Mouse (Mus musculus): ENCODE measurements at regions not wholly inside any gene's neighbourhood (a gene's known extent, or its start where the extent isn't known, plus 50 kb on each side); places are given as distances from the start of the nearest gene placed in this dataset.

DNA sequence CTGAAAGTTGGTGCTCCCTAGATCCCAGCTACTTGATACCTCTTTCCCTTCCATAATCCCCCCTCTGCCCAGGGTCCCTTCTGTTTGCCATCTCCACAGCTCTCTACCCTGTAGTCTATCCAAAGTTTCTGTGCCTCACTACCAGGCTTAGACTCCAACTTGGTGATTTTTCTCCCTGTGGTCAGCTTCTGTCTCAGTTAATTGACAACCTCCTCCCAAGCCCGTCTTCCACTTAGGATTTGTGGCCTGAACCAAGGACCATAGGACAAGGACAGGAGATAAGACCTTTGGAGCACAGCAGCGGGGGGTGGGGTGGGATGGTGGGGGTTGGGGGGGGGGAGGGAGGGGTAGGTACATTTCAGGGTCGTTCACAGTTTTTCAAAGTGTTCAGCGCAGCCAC lies 371.3 kb downstream of the Eipr1 start:
- no peak for DNase-seq (ENCODE audit: low spot score in 2 of 2)

DNA sequence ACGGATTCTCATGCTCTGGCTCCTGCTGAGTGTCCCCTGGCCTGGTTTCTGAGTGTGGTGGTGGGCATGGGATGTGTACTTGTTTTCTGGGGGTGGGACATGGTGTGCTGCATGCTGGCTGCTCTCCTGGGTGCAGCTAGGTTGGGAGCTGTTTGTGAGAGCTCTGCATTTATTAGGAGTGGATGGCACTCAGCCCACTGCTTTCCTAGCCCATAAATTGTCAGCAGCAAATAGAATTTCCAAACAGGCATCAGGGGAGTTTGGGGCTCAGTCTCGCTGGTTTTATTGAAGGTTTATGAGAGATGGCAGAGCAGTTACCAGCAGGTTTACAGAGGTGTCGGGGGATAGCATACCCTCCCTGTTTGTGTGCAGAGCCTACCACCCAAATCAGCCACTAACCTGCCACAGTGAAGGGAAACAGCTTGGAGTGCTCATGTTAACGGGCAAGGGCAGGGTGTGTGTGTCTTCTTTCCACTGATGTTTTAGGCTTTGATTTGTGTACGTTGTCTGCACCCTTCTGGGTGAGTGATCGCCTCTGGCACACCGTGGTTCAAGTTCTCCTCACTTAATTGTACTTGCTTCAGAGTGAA lies 372.6 kb downstream of the Eipr1 start:
- DNase-seq (ENCODE audit: low spot score in 2 of 2) = peak in 1 of 2 experiments; percentile 53

DNA sequence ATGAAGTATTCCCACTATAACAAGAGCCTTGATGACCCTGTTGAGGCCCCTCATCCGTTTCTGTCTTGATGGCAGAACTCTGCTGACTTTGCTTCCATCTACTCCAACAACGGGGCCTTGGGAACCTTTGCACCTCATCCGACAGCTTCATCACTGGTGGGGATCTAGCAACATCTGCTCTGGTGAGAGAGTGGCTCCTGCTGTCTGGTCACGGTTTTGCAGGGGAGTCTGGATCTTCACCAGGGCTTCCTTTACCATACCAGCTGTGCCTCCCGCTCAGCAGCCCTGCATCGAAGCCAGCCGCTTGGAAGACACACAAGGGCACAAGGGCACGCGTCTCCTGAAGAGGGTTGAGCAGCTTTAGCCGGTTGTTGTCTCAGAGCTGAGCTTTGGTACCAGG lies 377.2 kb downstream of the Eipr1 start:
- DNase-seq (ENCODE audit: low spot score in 2 of 2) = peak; percentile 68 to 70

DNA sequence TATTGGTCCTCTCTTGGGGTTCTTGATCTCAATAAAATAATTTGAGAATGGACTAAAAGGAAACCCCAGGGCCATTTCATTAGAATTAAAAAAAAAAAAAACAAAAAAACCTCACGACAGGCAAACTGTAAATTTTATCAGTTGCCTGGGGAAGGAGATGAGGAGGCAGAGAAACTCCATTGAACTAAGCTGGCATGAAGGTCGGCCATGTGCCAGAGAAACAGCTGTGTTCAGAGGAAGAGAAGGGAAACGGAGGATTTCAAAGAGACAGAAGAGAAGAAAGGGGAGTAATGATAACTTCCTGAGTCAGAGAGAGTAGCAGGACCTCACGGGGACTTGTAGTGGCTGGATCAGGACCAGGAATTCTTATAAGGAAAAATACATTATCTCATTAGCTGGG lies 377.7 kb downstream of the Eipr1 start:
- DNase-seq (ENCODE audit: low spot score in 2 of 2) = peak in 1 of 2 experiments; percentile 46

DNA sequence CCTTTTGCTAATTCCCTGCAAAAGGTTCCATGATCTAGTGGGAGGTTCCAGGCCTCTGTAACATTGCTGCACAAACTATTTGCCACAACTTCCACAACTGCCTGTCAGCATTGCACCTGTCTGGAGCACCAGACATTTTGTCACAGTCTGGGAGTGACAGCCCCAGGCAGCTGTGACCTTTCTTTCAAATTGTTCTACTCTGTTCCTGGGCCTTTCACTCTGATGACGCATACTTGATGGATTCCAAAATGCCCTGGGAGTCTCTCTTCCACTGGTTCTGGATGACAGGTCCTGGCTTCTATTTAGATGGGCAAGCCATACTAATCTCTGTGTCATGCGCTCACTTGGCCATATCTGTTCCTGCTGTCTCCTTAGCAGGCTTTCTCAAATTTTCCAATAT lies 382.7 kb downstream of the Eipr1 start:
- DNase-seq (ENCODE audit: low spot score in 2 of 2) = no peak

DNA sequence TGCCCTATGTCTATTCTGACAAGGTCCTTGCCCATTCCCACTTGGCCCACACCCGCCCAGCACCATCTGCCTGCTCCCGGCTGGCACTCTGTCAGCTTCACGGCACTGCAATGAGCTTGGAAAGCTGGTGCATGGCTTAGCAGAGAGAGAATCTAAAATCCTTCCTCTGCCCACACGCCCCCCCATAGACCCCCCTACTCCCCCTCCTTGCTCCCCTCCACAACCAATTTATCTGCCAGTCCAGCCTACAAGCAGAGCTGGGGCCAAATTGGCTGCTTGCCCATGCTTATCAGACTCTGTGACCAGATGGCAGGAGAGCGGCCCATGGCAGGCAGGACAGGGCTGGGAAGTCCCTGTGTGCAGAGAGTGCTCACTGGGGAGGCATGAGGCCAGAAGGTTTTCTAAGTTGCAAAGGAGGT lies 385.3 kb downstream of the Eipr1 start:
- peak; percentile 86 to 89 for DNase-seq (ENCODE audit: low spot score in 2 of 2)

DNA sequence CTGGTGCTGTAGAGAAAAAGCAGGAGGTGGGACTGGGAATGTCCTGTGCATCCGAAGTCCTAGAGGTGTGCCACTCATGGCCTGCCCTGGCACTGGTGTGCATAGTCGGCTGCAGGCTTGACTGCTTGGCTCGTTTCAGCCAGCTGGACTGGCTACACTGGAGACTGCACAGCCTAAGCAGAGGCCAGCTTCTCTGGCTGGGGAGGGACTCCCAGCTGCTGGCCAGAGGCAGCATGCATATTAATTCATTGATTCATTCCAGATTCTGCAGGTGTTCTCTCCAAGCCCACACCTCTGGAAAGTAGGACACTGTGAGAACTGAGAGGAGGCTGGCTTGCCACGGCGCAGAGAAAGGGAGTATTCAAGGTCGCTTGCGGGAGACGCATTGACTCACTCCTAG lies 385.9 kb downstream of the Eipr1 start:
- DNase-seq (ENCODE audit: low spot score in 2 of 2) = peak; percentile 44 to 57

DNA sequence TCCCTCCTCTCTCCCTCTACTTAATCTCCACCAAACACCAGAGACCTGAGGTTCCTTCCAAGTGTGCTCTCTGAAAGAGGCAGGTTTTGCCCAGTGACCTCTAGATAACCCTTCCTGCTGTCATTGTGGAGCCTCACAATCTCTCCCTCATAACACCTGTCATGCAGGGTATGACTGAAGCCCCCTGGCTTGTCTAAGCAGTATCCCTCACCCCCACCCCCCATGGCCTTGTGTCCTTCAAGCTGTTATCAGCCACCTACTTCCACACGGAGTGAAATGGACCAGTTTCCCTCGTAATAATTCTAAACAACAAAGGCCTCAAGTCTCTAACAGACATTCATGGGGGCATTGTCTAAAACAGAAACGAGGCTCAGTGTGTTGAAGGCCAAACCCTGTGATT lies 387.6 kb upstream of the Myt1l start:
- no peak for DNase-seq (ENCODE audit: low spot score in 2 of 2)

DNA sequence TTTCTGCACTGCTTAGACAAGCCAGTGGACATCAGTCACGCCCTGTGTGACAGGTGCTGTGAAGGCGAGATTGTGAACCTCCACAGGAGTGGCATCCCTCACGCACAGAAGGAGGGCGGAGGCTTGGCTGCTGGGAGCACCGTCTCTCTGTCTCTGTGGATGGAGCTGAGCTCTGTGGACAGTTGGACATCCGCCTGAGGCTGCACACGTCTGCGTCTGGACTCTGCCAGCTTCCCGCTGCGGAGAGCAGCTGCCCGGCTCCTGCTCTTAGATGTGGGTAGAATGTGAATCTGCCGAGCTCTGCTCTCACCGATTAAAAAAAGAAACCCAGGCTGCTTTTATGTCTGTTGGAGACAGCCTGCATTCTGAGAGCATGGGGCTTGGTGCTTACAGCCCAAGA lies 387.1 kb upstream of the Myt1l start:
- peak; percentile 89 to 93 for DNase-seq (ENCODE audit: low spot score in 2 of 2)

DNA sequence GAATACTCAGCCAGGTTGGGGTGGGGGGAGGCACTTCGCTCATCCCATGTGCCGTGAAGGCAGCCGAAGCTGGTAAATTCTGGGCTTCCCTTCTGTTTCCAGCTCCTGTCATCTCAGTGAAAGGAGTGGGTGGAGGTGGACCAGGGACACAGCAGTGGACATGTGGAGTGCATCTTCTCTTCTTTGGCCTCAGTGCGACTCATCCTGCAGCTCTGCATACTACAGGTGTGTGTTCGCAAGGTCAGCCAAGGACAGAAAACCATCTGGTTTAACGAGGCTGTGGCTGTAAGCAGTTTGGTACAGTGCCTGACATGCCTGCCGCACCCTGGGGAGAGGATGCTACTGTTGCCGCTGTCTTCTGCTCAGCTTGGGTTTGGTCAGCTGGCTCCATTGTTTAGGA lies 386.3 kb upstream of the Myt1l start:
- DNase-seq (ENCODE audit: low spot score in 2 of 2) = peak; percentile 51 to 65

DNA sequence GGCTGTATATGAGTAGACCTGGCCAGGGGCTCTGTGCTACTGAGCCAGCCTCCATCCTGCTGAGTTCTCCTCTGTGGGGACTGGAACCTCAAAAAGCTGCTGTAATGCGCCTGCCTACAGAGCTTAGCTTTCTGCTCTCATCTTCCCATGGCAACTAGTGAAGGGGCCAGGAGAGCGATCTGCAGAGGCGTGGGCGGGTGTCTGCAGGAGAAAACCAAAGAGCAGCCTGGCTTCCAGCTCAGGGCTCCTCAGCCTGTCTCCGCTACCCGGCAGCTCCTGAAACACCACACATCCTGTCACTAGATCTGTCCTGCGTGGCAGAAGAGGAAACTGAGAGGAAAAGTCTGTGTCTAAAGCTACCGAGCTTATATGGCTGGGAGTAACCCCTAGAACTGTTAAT lies 384.9 kb upstream of the Myt1l start:
- DNase-seq (ENCODE audit: low spot score in 2 of 2) = peak; percentile 89 to 93

DNA sequence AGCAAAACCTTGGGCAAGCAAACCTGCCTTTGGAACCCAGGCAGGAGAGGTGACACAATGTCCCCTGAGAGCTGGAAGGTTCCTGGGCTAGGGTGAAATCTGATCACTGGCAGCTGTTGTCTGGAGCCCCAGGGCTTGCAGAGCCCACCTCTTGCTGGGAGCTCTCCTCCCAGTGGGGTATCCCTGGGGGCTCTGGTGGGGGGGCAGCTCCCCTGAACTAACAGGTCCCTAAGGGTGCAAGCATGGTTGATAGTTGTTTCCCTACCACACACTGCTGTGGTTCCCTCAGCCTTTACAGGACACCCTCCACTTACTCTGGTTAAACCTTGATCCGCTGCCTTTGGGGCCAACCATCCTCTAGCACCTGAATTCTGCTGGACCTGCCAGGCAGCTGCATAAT lies 367.3 kb upstream of the Myt1l start:
- DNase-seq (ENCODE audit: low spot score in 2 of 2) = no peak

DNA sequence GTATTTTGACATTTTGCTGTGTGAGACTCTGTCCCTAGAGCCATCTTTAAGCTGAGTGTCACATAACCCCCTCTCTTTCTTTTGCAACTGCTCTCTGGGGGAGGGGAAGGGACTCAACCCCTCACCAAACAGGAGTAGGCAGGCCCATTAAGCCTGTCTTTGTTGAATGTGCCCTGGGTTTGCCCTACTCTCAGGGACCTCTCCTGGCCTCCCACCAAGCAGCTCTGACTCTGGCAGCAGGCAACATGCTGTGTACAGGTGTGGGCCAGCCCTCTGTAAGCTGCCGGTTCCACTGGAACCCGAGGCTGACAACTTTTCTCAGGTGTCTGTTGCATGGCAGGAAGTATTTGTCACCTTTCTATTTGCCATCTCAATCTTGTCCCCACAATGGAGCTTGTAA lies 366.6 kb upstream of the Myt1l start:
- no peak for DNase-seq (ENCODE audit: low spot score in 2 of 2)

DNA sequence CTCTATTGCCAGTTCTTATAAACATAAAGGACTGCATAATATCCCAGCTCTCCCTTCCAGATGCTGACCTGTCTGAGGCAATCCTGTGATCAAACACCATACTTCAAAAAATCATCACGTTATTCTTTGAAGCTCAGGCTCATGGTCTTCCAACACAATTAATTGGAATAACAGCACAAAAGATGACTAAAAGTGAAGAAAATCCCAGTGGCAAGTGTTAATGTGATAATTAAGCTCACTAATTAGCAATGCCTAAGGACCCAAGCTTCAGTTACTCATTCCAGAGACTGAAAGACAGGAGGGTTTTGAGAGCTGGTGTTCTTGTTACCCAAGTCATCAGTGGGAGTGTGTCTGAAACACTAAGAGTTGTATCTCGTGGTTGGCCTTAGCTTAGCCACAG lies 363.5 kb upstream of the Myt1l start:
- DNase-seq (ENCODE audit: low spot score in 2 of 2) = no peak

DNA sequence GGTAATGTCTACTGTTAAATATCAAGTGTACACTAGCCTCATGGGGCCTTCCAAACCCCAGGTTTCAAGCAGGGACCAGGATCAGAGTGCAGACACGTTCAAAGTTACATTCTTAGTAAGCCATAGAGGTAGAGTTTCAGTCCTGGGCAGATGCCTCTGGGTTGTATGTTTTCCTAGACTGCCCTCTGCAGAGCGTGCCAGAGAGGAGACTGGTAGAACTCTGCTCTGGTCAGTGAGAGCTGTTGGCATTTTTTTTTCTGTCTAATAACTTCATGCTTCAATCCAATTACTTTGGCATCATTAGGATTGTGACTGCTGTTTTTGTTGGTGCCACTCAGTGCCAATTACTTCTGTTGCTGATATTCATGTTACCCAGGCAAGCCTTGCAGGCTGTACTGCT lies 361.9 kb upstream of the Myt1l start:
- DNase-seq (ENCODE audit: low spot score in 2 of 2) = no peak

DNA sequence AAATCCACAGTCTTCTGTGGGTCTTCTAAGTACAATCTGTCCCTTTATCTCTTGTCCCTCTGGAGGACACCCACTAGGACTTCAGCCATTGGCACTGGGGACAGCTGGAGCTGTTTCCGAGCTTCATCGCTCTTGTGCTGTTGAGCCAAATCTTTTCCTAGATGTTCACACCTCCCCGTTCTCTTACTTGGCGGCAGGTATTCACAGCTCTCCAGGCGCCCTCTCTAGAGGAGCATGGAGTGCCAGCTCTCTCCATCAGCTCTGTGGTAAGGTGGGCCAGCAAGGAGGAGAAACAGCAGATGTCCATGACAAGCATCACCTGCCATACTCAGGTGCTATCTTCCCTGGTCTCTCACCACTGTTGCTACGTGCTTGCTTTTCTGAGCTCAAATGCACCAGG lies 360.3 kb upstream of the Myt1l start:
- DNase-seq (ENCODE audit: low spot score in 2 of 2) = no peak

DNA sequence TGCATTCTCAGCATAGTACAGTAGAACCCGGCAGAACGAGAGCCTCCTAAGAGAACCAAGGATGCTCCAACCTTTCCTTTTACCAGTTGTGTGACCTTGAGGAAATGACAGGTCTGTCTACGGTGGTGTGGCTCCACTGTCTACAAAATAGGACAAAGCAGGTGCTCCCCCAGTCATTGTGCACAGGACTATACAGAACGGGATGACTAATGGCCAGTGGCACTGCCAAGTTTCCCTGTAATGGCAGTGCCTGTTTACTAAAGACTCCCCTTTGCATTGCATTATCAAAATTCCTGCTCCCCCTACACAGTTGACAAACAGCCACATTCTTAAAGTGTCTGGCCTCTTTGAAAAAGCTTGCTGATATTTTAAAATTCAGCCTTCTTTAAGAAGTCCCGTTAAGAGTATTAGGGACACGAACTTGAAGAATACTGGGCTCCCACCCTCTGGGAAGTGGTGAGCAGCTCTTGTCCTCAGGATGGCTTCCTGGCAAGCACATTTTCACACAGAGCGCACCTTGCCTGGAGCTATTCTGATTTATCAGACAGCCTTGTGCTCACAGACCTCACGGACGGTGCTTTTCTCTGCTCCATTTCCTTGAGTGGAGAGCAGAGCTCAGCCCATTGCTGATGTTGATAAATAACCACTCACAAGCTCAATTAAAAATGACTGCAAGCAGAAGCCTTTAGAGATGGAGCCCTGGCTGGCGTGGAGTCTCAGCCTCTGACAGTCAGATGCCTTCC lies 352.3 kb upstream of the Myt1l start:
- no peak for DNase-seq (ENCODE audit: low spot score in 2 of 2)

DNA sequence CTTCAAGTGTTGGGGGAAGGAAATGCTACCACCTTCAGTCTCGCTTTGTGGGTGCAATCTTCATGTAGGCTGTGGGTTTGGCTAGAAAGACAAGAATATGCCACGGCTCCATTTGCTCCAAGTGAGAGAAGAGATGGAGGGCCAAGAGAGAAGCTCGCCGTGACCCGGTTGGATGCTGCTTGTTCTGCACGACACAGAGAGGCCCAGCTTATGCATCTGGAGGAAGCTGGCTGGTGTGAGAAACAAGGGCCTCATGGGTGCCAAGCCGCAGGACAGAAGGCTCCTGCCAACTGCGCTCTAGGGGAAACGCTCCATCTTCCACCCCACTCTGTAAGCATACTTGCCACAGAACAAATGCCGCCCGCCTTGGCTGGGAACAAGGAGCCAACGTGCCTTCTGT lies 351.0 kb upstream of the Myt1l start:
- peak; percentile 32 to 38 for DNase-seq (ENCODE audit: low spot score in 2 of 2)

DNA sequence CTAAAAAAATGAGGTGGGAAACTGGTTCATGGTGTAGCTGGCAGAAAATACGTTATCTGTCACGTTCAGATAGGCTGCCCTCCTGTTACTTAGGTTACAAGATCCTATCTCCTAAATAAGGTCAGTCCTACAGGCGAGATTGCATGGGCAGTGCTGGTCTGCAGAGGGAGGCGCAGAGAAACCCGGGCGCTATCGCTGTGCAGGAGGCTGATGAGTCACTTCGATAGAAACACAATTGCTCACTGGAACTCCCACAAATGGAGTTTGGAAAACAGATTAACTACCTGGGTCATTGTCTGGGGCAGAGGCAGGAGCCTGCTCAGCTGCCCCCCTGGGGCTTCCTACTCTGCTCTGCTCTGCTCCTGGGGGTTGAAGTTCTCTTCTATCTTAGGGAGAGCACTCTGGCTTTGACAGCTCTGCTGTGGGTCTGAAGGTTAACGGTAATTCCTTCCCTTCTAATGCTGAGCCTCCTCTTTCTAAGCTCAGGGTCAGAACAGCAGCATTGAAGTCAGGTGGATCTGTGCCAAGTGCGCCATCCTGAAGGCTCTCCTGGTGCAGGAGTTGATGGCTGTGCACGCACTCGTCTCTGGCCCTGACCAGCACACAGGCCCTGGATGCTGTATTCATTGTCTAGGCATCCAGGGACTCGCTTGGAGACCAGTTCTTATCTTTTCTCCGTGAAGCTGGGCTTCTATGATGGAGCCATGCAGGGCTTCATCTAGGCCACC lies 349.9 kb upstream of the Myt1l start:
- DNase-seq (ENCODE audit: low spot score in 2 of 2) = no peak

DNA sequence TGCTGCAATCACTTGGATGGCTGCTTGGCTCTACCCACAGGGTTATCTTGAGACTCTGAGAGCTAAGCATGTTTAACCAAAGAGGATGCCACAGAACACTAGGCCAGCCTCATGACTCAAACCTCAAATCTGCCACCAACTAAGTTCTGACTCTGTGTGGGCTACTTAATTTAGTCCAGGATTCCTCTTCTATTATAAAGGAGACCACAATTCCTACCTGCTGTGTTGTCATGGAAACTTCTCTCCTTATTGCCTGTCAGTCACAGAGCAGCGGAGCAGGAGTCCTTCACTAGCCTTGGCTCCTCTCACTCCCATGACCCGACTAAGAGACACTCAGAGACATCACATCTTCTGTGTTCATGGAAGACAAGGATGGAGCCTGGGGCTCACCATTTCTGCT lies 348.8 kb upstream of the Myt1l start:
- DNase-seq (ENCODE audit: low spot score in 2 of 2) = no peak

DNA sequence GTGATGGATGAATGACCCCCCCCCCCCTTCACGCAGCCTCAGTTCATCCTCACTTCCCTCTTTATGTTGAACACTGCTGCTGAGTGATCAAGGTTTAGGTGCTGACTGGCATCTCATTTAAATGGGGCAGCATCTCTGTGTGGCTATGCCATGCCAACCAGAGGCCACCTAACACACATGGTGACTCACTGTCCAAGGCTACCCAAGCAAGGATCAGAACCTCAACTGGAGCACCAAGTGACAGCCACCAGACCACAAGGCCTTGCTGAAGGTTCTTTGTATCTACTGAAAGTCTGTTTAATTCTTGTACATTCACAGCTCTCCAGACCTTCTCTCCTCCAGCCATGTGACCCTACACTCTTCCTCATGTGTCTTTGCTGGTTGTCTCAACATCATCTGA lies 347.6 kb upstream of the Myt1l start:
- DNase-seq (ENCODE audit: low spot score in 2 of 2) = no peak

DNA sequence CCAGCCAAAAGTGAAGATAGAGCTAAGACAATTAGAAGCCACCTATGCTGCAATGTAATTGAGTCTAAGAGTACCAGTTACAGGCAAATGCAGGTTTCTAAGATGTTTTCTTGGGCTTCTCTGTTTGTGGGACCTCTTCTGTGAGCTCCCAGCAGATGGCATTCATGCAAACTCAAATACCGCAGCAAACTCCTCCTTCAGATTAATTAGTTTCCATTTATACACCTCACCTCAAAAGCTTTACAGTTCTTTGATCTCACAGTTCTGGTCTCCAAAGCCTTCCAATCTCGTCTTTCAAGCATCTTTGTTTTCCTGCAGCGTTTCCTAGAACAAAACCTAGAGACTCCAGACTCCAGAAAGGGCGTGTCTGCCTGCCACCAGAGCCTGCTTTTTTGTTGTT lies 340.6 kb upstream of the Myt1l start:
- DNase-seq (ENCODE audit: low spot score in 2 of 2) = no peak

DNA sequence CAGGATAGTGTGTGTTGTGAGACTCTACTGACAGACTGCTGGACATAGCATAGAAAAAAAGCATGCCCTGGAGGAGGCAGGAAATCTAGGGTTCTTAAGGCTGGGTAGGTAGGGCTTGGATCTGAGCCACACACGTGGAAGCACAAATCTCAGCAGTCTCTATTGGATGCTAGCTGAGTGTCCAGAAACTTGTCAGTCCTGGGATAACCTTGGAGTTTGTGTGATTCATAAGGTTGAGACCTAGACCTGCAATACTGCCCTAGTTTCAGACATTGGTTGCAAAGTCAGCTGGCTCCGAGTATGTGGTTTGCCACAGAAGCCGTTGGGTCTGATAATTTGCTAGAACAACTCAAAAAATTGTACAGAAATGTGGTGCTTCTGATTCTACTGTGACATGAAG lies 335.8 kb upstream of the Myt1l start:
- no peak for DNase-seq (ENCODE audit: low spot score in 2 of 2)
